Mouse (Mus musculus) limb, embryonic 14.5 days (tissue): ENCODE data around the gene Ube2d3. TPM values are rescaled to one million over a fixed set of nuclear protein-coding genes. Genes with fewer than 3 reads are reported as not detected.
A peak's percentile ranks its signal among the peaks of the same experiment; 100 is the strongest.

Experiments used
- ATAC-seq: fragments of 200-750 bp; cut with Nextera tagmentation; 2 replicates; pipeline ENCODE4 v1.8.0; 2017; ENCODE audit warnings: low read depth, moderate number of reproducible peaks, moderate TSS enrichment; ENCODE audit not compliant: low FRiP score
- DNase-seq: peaks from one replicate; pipeline ENCODE4 v3.0.0-alpha.2; 2015; ENCODE audit warnings: low spot score
- H3K27ac ChIP-seq: fragments of 300-500 bp; sonication (generic); replicated peaks from 2 replicates; pipeline ENCODE4 v1.5.1; 2014; ENCODE audit warnings: low read depth, mild to moderate bottlenecking, low read length, moderate library complexity, mixed read lengths
- H3K27me3 ChIP-seq: fragments of 300-500 bp; sonication (generic); 2 replicates; pipeline ENCODE4 v1.6.1; 2014; ENCODE audit warnings: low read length, mixed read lengths; ENCODE audit not compliant: control insufficient read depth, insufficient read depth
- H3K36me3 ChIP-seq: fragments of 300-500 bp; sonication (generic); 2 replicates; pipeline ENCODE4 v1.6.1; 2014; ENCODE audit warnings: mild to moderate bottlenecking, low read length, moderate library complexity, mixed read lengths; ENCODE audit not compliant: control insufficient read depth, insufficient read depth
- H3K4me1 ChIP-seq: fragments of 300-500 bp; sonication (generic); 2 replicates; pipeline ENCODE4 v1.6.1; 2014; ENCODE audit warnings: antibody characterized with exemption, low read length, mixed read lengths; ENCODE audit not compliant: control insufficient read depth, insufficient read depth
- H3K4me2 ChIP-seq: fragments of 300-500 bp; sonication (generic); replicated peaks from 2 replicates; pipeline ENCODE4 v1.6.1; 2014; ENCODE audit warnings: low read depth, mild to moderate bottlenecking, low read length, moderate library complexity; ENCODE audit not compliant: severe bottlenecking
- H3K4me3 ChIP-seq: fragments of 300-500 bp; sonication (generic); replicated peaks from 2 replicates; pipeline ENCODE4 v1.5.1; 2014; ENCODE audit warnings: low read length
- H3K9ac ChIP-seq: fragments of 300-500 bp; sonication (generic); 2 replicates; pipeline ENCODE4 v1.6.1; 2014; ENCODE audit warnings: mild to moderate bottlenecking, low read depth, low read length, moderate library complexity; ENCODE audit not compliant: severe bottlenecking
- H3K9me3 ChIP-seq: fragments of 300-500 bp; sonication (generic); 2 replicates; pipeline ENCODE4 v1.6.1; 2016; ENCODE audit warnings: low read length; ENCODE audit not compliant: control insufficient read depth
- POLR2A ChIP-seq: fragments of 200-500 bp; IDR thresholded peaks from 2 replicates; pipeline ENCODE4 v1.8.0; 2012; ENCODE audit warnings: inconsistent platforms, mild to moderate bottlenecking, moderate library complexity, borderline replicate concordance; ENCODE audit not compliant: insufficient read depth, insufficient read length; ENCODE audit errors: extremely low read depth
- WGBS: fragments of 180-500 bp; shearing (Covaris S2); extraction: QIAGEN DNeasy Blood & Tissue Kit; methylation state at CpG from one replicate; pipeline ENCODE4 v1.1.7; 2014; 5-methylcytosine and 5-hydroxymethylcytosine counted together
- polyA plus RNA-seq, 2 experiments: library from polyadenylated mRNA; depleted of rRNA in 1 of 2; stranded (reverse) in 1 of 2; unstranded in 1 of 2; fragments of >200 nt; fragmentation: Nextera tagmentation in 1 of 2; extraction: Ambion mirVana in 1 of 2; gene quantifications; 2 replicates each; pipeline versions ENCODE4 v1.2.1 to v1.2.3; 2012 to 2014

The Ube2d3 gene
- polyA plus RNA-seq, 2 experiments: 376 to 518 TPM

- Histone ChIP-seq H3K27ac (no peak overlapping the region), H3K4me1 (no peaks in the 10 kb centered on the region), H3K4me2 (no peak overlapping the region; the same call in 1 of the 2 replicates), H3K9ac (no peak overlapping the region), H3K36me3 (peaks cover 9% of the 10 kb centered on the region), H3K9me3 (no peaks in the 10 kb centered on the region), H3K27me3 (no peaks in the 10 kb centered on the region), H3K4me3 (no peak overlapping the region)
- 13% methylated on average over 10 of the region's 10 CpGs for WGBS
- no peak for TF ChIP-seq POLR2A
- DNase-seq: peak; percentile 92
- peak; percentile 81 for ATAC-seq
Measured at GRCm38 (mm10) chr3:135402201-135402658, 35.7 kb upstream of the Ube2d3 start.

- Histone ChIP-seq H3K4me1 (no peaks in the 10 kb centered on the region), H3K4me2 (no peak overlapping the region), H3K27me3 (no peaks in the 10 kb centered on the region), H3K4me3 (no peak overlapping the region), H3K9me3 (no peaks in the 10 kb centered on the region), H3K27ac (no peak overlapping the region), H3K36me3 (peaks cover 11% of the 10 kb centered on the region), H3K9ac (no peak overlapping the region)
- WGBS: 66% methylated on average over 9 of the region's 9 CpGs
- no peak for DNase-seq
- no peak for ATAC-seq
- no peak for TF ChIP-seq POLR2A
Measured at GRCm38 (mm10) chr3:135403211-135403610, 34.7 kb upstream of the Ube2d3 start.

GRCm38 (mm10) chr3:135403856-135404255 lies 34.1 kb upstream of the Ube2d3 start:
- Histone ChIP-seq H3K9ac (no peak overlapping the region), H3K4me3 (no peak overlapping the region), H3K27me3 (no peaks in the 10 kb centered on the region), H3K4me1 (no peaks in the 10 kb centered on the region), H3K4me2 (no peak overlapping the region), H3K27ac (no peak overlapping the region), H3K36me3 (peaks cover 11% of the 10 kb centered on the region), H3K9me3 (no peaks in the 10 kb centered on the region)
- no peak for ATAC-seq
- no peak for DNase-seq
- 79% methylated on average over 5 of the region's 5 CpGs for WGBS
- no peak for TF ChIP-seq POLR2A

GRCm38 (mm10) chr3:135404599-135404998 lies 33.4 kb upstream of the Ube2d3 start:
- Histone ChIP-seq H3K27me3 (no peaks in the 10 kb centered on the region), H3K9ac (no peak overlapping the region), H3K9me3 (no peaks in the 10 kb centered on the region), H3K4me3 (no peak overlapping the region), H3K4me1 (no peaks in the 10 kb centered on the region), H3K4me2 (no peak overlapping the region), H3K27ac (no peak overlapping the region), H3K36me3 (peaks cover 15% of the 10 kb centered on the region)
- no peak for DNase-seq
- no peak for ATAC-seq
- WGBS: 61% methylated on average over 4 of the region's 4 CpGs
- TF ChIP-seq POLR2A: no peak

GRCm38 (mm10) chr3:135407351-135407750 lies 30.6 kb upstream of the Ube2d3 start:
- H3K27ac ChIP-seq: no peak overlapping the region
- no peak overlapping the region for H3K4me2 ChIP-seq
- DNase-seq: no peak
- H3K9ac ChIP-seq: no peak overlapping the region
- H3K4me1 ChIP-seq: no peaks in the 10 kb centered on the region
- H3K4me3 ChIP-seq: no peak overlapping the region
- peaks cover 22% of the 10 kb centered on the region for H3K36me3 ChIP-seq
- TF ChIP-seq POLR2A: no peak
- H3K9me3 ChIP-seq: no peaks in the 10 kb centered on the region
- no peaks in the 10 kb centered on the region for H3K27me3 ChIP-seq
- ATAC-seq: no peak
- WGBS: 85% methylated on average over 9 of the region's 9 CpGs

- no peak for ATAC-seq
- no peak overlapping the region for H3K9ac ChIP-seq
- H3K9me3 ChIP-seq: no peaks in the 10 kb centered on the region
- WGBS: 85% methylated on average over 5 of the region's 5 CpGs
- H3K36me3 ChIP-seq: peaks cover 22% of the 10 kb centered on the region
- H3K27ac ChIP-seq: no peak overlapping the region
- H3K4me2 ChIP-seq: no peak overlapping the region
- H3K27me3 ChIP-seq: no peaks in the 10 kb centered on the region
- H3K4me1 ChIP-seq: peaks cover 8% of the 10 kb centered on the region
- H3K4me3 ChIP-seq: no peak overlapping the region
- DNase-seq: no peak
- no peak for TF ChIP-seq POLR2A
Measured at GRCm38 (mm10) chr3:135409219-135409618, 28.7 kb upstream of the Ube2d3 start.
